ENCODE assay signal across 9 mouse cellular contexts in genomic region chr9:114584183-114585016, GRCm38 (mm10). TPM values are rescaled to one million over a fixed set of nuclear protein-coding genes. Genes with fewer than 3 reads are reported as not detected.
DNase-seq lines count a peak whose midpoint lies in the region; ATAC-seq and TF ChIP-seq lines count a peak whose summit lies in the region.
"Had no signal": no experiment of that assay in that cellular context is flagged by ENCODE, and none has a peak within 500 bp of the region (broad histone marks: within the 10 kb centered on the region; RNA-seq: fewer than 3 reads in every experiment).

No protein-coding gene starts in this region.

- H3K4me3 ChIP-seq in left cerebral cortex, adult 2 months = peak overlapping the region; percentile 16; the same call in 1 of the 2 replicates
- peak overlapping the region; percentile 21 for H3K4me3 ChIP-seq in embryonic facial prominence, embryonic 11.5 days (ENCODE audit: low read depth, low read length)
- H3K4me3 ChIP-seq in liver, postnatal 0 days (ENCODE audit: low read depth, low read length) = peak overlapping the region; percentile 51

- intact Hi-C loops in left cerebral cortex, adult 2 months (cut with DNase I) = loop anchor here (5.0 kb wide), 1 partner anchor 167 kb away; no protein-coding TSS in a partner anchor
- intact Hi-C loops in left cerebral cortex, postnatal 14 days (cut with DNase I) = loop anchor here (5.0 kb wide), 1 partner anchor 167 kb away; no protein-coding TSS in a partner anchor

- no peak for DNase-seq in left cerebral cortex, adult 2 months (ENCODE audit: extremely low spot score in 1 of 2, low spot score in 2 of 2)
- DNase-seq in left cerebral cortex, postnatal 14 days (ENCODE audit: low spot score in 2 of 2) = no peak
- DNase-seq in embryonic facial prominence, embryonic 11.5 days (ENCODE audit: low spot score) = peak; percentile 42
- peak; percentile 14 for DNase-seq in induced T-regulatory cell, adult 2 months (ENCODE audit: low read depth)
- DNase-seq in liver, postnatal 0 days = peak; percentile 67
- peak; percentile 43 for DNase-seq in retina, postnatal 7 days (ENCODE audit: low read depth, low spot score)
- no peak for DNase-seq in frontal cortex, postnatal 36 days (ENCODE audit: low spot score in 2 of 2)
- no peak for DNase-seq in gastrocnemius, adult 8-10 months (ENCODE audit: low spot score in 2 of 2)

- 3% methylated on average over 31 of the region's 31 CpGs for WGBS in embryonic facial prominence, embryonic 11.5 days
- WGBS in liver, postnatal 0 days (ENCODE audit: insufficient replicate concordance) = 25% methylated on average over 31 of the region's 31 CpGs

- peak overlapping the region; percentile 54 for H3K9ac ChIP-seq in embryonic facial prominence, embryonic 11.5 days (replicated peaks; ENCODE audit: low read length)
- H3K9ac ChIP-seq in liver, postnatal 0 days (replicated peaks) = peak overlapping the region; percentile 59

- TF ChIP-seq CTCF in left cerebral cortex, adult 2 months (IDR thresholded peaks at IDR 0.05) = no peak
- no peak for TF ChIP-seq CTCF in liver, postnatal 0 days (IDR thresholded peaks at IDR 0.05; ENCODE audit: low read depth)

- H3K9me3 ChIP-seq in embryonic facial prominence, embryonic 11.5 days (replicated peaks; ENCODE audit: control insufficient read depth, low read length) = no peaks in the 10 kb centered on the region
- no peaks in the 10 kb centered on the region for H3K9me3 ChIP-seq in liver, postnatal 0 days (ENCODE audit: low read length)

- H3K27me3 ChIP-seq in embryonic facial prominence, embryonic 11.5 days (ENCODE audit: control insufficient read depth, insufficient read depth, low read length) = no peaks in the 10 kb centered on the region
- H3K27me3 ChIP-seq in liver, postnatal 0 days (ENCODE audit: insufficient read depth, low read length) = no peaks in the 10 kb centered on the region

- peaks cover 5% of the 10 kb centered on the region for H3K36me3 ChIP-seq in embryonic facial prominence, embryonic 11.5 days (replicated peaks; ENCODE audit: control insufficient read depth, insufficient read depth, low read depth, low read length)
- peaks cover 25% of the 10 kb centered on the region for H3K36me3 ChIP-seq in liver, postnatal 0 days (replicated peaks; ENCODE audit: insufficient read depth, low read length)

- H3K4me2 ChIP-seq in embryonic facial prominence, embryonic 11.5 days (ENCODE audit: low read depth, low read length) = peak overlapping the region; percentile 74
- H3K4me2 ChIP-seq in liver, postnatal 0 days (ENCODE audit: low read depth, low read length) = peak overlapping the region; percentile 89

- peaks cover 4% of the 10 kb centered on the region; the same call in 1 of the 2 replicates for H3K4me1 ChIP-seq in embryonic facial prominence, embryonic 11.5 days (ENCODE audit: control insufficient read depth, insufficient read depth, low read length)
- no peaks in the 10 kb centered on the region; the same call in 1 of the 2 replicates for H3K4me1 ChIP-seq in liver, postnatal 0 days (ENCODE audit: insufficient read depth)

- H3K27ac ChIP-seq in left cerebral cortex, adult 2 months = no peak overlapping the region
- peak overlapping the region; percentile 16 for H3K27ac ChIP-seq in embryonic facial prominence, embryonic 11.5 days (replicated peaks; ENCODE audit: low read depth, low read length)
- H3K27ac ChIP-seq in liver, postnatal 0 days (ENCODE audit: low read depth) = peak overlapping the region; percentile 87

- peak; percentile 71 for ATAC-seq in embryonic facial prominence, embryonic 11.5 days (replicated peaks; ENCODE audit: insufficient number of reproducible peaks, low FRiP score, low TSS enrichment, low read depth)
- peak; percentile 94 for ATAC-seq in liver, postnatal 0 days

- TF ChIP-seq EP300 in liver, postnatal 0 days (IDR thresholded peaks at IDR 0.05; ENCODE audit: low read depth) = no peak

RNA-seq across cellular contexts. Expression of gene Trim71, which starts 20.2 kb away (rescaled TPM):
- under 1 TPM; 0.72 to 0.84 TPM for total RNA-seq in left cerebral cortex, adult 2 months (2021)
- under 1 TPM; 0.44 to 0.48 TPM for total RNA-seq in left cerebral cortex, postnatal 14 days (2021)
- 1.9 and 2.2 TPM in 2 replicates for polyA plus RNA-seq in embryonic facial prominence, embryonic 11.5 days (2014; fragmentation: Nextera tagmentation; extraction: Ambion mirVana)
- polyA plus RNA-seq in liver, postnatal 0 days (2015; fragmentation: Nextera tagmentation; extraction: Ambion mirVana) = 0.05 and 0.06 TPM in 2 replicates
- total RNA-seq in gastrocnemius, adult 8-10 months (2022) = not detected
- total RNA-seq: neutrophil, adult 5-6 weeks had no signal

RNA-seq across cellular contexts. Expression of gene Cnot10, which starts 55.6 kb away (rescaled TPM):
- total RNA-seq in left cerebral cortex, adult 2 months (2021) = 10 to 100 TPM; 47.7 to 49.1 TPM
- total RNA-seq in left cerebral cortex, postnatal 14 days (2021) = 10 to 100 TPM; 49.7 to 50.5 TPM
- polyA plus RNA-seq in embryonic facial prominence, embryonic 11.5 days (2014; fragmentation: Nextera tagmentation; extraction: Ambion mirVana) = 72.8 and 76.4 TPM in 2 replicates
- polyA plus RNA-seq in liver, postnatal 0 days (2015; fragmentation: Nextera tagmentation; extraction: Ambion mirVana) = 14.4 and 15.8 TPM in 2 replicates
- 10 to 100 TPM; 13.6 to 18.4 (median 15.9) TPM for total RNA-seq in gastrocnemius, adult 8-10 months (2022)

Comparison
In these comparisons a context has a peak if more than half of its experiments do, and no peak if none do; other contexts are left out.
1. DNase-seq: peak in embryonic facial prominence, embryonic 11.5 days (single experiment), induced T-regulatory cell, adult 2 months (single experiment), liver, postnatal 0 days (single experiment) and retina, postnatal 7 days (single experiment); none in left cerebral cortex, adult 2 months (0 of 2), left cerebral cortex, postnatal 14 days (0 of 2), frontal cortex, postnatal 36 days (0 of 2) and gastrocnemius, adult 8-10 months (0 of 2).
2. Peak in every context shown above with its lines, with median percentiles within 50 percentile points of each other: H3K4me3 ChIP-seq.